Mouse (Mus musculus) liver, adult 2 months (tissue): ENCODE results near the gene Abcb10. TPM values are rescaled to one million over a fixed set of nuclear protein-coding genes. Genes with fewer than 3 reads are reported as not detected.

Experiments
- DNase-seq: peaks from one replicate; pipeline ENCODE4 v3.0.0-alpha.2; 2011; ENCODE audit warnings: low read depth, low spot score; ENCODE audit errors: extremely low read depth
- H3K27ac ChIP-seq: fragments of 200-500 bp; replicated peaks from 2 replicates; pipeline ENCODE4 v1.5.1; 2012; ENCODE audit warnings: low read depth, mild to moderate bottlenecking, control low read depth, inconsistent platforms, low read length; ENCODE audit not compliant: insufficient read depth
- H3K27me3 ChIP-seq: fragments of 200-500 bp; 2 replicates; pipeline ENCODE4 v1.6.1; 2012; ENCODE audit warnings: mild to moderate bottlenecking, moderate library complexity, low read length, inconsistent platforms; ENCODE audit not compliant: control insufficient read depth, insufficient read depth
- H3K36me3 ChIP-seq: fragments of 200-500 bp; 2 replicates; pipeline ENCODE4 v1.6.1; 2012; ENCODE audit warnings: low read length, inconsistent platforms; ENCODE audit not compliant: control insufficient read depth, insufficient read depth
- H3K4me1 ChIP-seq: fragments of 200-500 bp; 2 replicates; pipeline ENCODE4 v1.6.1; 2011; ENCODE audit warnings: low read length; ENCODE audit not compliant: control insufficient read depth, insufficient read depth
- H3K4me3 ChIP-seq: fragments of 200-500 bp; 2 replicates; pipeline ENCODE4 v1.5.1; 2011; ENCODE audit warnings: low read depth, mild to moderate bottlenecking, control low read depth, low read length, moderate library complexity; ENCODE audit not compliant: insufficient read depth
- H3K79me2 ChIP-seq: fragments of 200-500 bp; 2 replicates; pipeline ENCODE4 v1.6.1; 2012; ENCODE audit warnings: inconsistent platforms, mild to moderate bottlenecking, low read length, moderate library complexity; ENCODE audit not compliant: control insufficient read depth, insufficient read depth
- H3K9ac ChIP-seq: fragments of 200-500 bp; 2 replicates; pipeline ENCODE4 v1.6.1; 2012; ENCODE audit warnings: low read depth, mild to moderate bottlenecking, control low read depth, inconsistent platforms, low read length
- CTCF ChIP-seq: fragments of 200-500 bp; IDR thresholded peaks from 2 replicates; pipeline ENCODE4 v1.5.1; 2011; ENCODE audit warnings: low read depth, low read length, control low read depth
- POLR2A ChIP-seq: fragments of 200-500 bp; IDR thresholded peaks from 2 replicates; pipeline ENCODE4 v1.6.1; 2011; ENCODE audit warnings: low read length, control low read depth; ENCODE audit not compliant: insufficient read depth; ENCODE audit errors: extremely low read depth
- WGBS: fragments of 180-500 bp; shearing (Covaris S2); methylation state at CpG from one replicate; pipeline ENCODE4 v1.1.7; 2018; 5-methylcytosine and 5-hydroxymethylcytosine counted together
- polyA plus RNA-seq: library from polyadenylated mRNA; depleted of rRNA; stranded (reverse); fragments of >200 nt; gene quantifications from 2 replicates; pipeline ENCODE4 v1.2.3, GENCODE M21; 2012
- total RNA-seq: library from RNA; depleted of rRNA; stranded (reverse); fragments of >200 nt; gene quantifications from 2 replicates; pipeline ENCODE4 v1.2.3, GENCODE M21; 2014

The Abcb10 gene
- total and polyA plus RNA-seq, 2 experiments: 12.4 to 13.7 TPM

DNA sequence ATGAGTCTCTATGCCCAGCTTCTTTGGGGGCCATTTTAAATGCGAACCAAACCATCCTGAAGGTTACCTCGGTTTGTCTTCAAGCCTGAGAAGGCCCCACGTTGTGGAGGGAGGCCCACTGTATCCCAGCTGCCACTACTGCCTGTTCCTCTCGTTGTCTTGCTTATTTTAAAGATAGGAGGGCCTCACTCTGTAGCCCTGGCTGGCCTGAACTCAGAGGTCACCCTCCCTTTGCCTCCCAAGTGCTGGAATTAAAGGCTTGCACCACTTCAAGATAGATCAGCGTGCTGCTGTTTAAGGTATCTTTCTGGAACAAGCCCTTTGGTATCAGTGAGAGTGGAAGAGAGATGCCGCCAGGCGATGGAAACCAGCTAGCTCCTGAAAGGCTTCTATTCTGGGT lies 6.2 kb upstream of the Abcb10 start:
- Histone ChIP-seq H3K36me3 (no peaks in the 10 kb centered on the region), H3K9ac (no peak overlapping the region), H3K27ac (no peak overlapping the region), H3K4me3 (no peak overlapping the region), H3K27me3 (no peaks in the 10 kb centered on the region), H3K4me1 (no peaks in the 10 kb centered on the region), H3K79me2 (no peaks in the 10 kb centered on the region)
- TF ChIP-seq POLR2A (no peak), CTCF (no peak)
- no peak for DNase-seq
- WGBS: 59% methylated on average over 7 of the region's 7 CpGs

DNA sequence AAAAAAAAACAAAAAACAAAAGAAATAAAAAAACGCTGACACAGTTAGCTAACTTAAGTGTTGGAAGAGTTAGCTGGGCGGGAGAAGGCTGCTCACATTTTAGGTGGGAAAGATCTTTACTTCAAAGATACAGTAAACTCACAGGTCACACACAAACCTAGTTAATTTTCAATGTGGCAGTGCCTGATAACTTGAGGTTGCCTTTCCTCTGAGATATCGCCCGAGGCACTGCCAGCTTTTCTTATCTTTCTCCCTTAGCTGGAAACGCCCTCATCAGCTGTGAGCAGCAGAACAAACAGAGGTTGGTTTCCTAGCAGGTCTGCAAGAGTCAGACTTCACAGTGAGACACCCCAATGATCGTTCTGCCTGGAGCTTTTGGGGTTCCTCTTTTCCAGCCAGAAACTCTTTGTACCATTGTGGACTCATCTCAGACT lies 5.7 kb upstream of the Abcb10 start:
- H3K4me3 ChIP-seq: no peak overlapping the region
- no peaks in the 10 kb centered on the region for H3K79me2 ChIP-seq
- 35% methylated on average over 6 of the region's 6 CpGs for WGBS
- no peak overlapping the region for H3K9ac ChIP-seq
- no peaks in the 10 kb centered on the region for H3K4me1 ChIP-seq
- H3K27ac ChIP-seq: no peak overlapping the region
- H3K27me3 ChIP-seq: no peaks in the 10 kb centered on the region
- no peaks in the 10 kb centered on the region for H3K36me3 ChIP-seq
- TF ChIP-seq POLR2A (no peak), CTCF (no peak)
- no peak for DNase-seq

DNA sequence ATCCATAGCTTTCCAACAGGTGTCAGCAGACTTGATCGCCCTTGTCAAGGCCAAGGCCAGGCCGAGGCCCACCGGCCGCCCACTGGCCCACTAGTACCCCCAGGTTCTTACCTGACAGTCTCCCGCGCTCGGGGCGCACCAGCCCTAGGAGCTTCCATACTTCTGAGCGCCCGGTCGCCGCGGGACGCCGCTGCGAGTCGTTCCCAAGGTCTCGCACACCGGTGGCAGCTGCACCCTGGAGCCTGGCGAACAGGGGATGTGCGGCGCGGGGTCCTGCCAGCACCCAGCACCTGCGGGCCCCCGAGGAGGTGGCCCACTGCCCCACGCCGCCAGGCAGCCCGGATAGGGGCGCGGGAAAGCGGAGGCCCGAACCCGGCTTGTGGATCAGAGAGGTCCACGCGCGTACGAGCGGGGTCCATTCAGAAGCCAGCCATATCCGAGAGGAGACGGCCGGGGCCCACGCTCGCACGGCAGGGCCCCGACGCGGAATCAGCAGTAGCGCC lies 580 bp downstream of the Abcb10 start:
- DNase-seq: no peak
- H3K4me1 ChIP-seq: peaks cover 16% of the 10 kb centered on the region; the same call in 1 of the 2 replicates
- peak overlapping the region; percentile 93 for H3K9ac ChIP-seq
- H3K4me3 ChIP-seq: peak overlapping the region; percentile 90
- H3K27ac ChIP-seq: peak overlapping the region; percentile 78
- 0% methylated on average over 47 of the region's 48 CpGs for WGBS
- peaks cover 22% of the 10 kb centered on the region; the same call in 1 of the 2 replicates for H3K79me2 ChIP-seq
- no peaks in the 10 kb centered on the region for H3K27me3 ChIP-seq
- TF ChIP-seq POLR2A: no peak
- no peak for TF ChIP-seq CTCF
- no peaks in the 10 kb centered on the region for H3K36me3 ChIP-seq

DNA sequence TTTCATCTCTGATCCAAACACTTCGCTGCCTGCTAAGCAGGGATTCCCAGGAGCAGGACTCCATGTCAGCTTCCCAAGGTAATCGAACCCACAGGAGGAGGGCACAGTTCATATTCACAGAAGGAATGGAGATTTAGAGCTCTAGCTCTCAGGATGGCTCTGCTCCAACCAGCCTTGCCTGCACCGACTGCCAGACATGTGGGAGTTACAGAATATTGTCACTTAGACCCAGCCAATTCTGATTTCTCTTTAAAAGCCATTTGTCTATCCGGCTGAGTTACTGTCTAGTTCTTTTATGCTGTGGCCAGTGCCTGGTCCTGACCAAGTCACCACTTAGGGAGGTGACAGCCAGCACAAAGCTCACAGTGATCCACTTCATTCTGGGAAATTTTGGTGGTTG lies 1.2 kb downstream of the Abcb10 start:
- DNase-seq: peak; percentile 69
- 0 out of 2 replicates have a peak overlapping the region, but pooled peaks have one; percentile 21 for H3K4me3 ChIP-seq
- no peaks in the 10 kb centered on the region for H3K36me3 ChIP-seq
- peak overlapping the region; percentile 32; the same call in 1 of the 2 replicates for H3K27ac ChIP-seq
- TF ChIP-seq POLR2A (no peak), CTCF (no peak)
- peaks cover 22% of the 10 kb centered on the region; the same call in 1 of the 2 replicates for H3K79me2 ChIP-seq
- H3K4me1 ChIP-seq: peaks cover 16% of the 10 kb centered on the region; the same call in 1 of the 2 replicates
- H3K27me3 ChIP-seq: no peaks in the 10 kb centered on the region
- peak overlapping the region; percentile 4; the same call in 1 of the 2 replicates for H3K9ac ChIP-seq
- 14% methylated on average over 4 of the region's 4 CpGs for WGBS

DNA sequence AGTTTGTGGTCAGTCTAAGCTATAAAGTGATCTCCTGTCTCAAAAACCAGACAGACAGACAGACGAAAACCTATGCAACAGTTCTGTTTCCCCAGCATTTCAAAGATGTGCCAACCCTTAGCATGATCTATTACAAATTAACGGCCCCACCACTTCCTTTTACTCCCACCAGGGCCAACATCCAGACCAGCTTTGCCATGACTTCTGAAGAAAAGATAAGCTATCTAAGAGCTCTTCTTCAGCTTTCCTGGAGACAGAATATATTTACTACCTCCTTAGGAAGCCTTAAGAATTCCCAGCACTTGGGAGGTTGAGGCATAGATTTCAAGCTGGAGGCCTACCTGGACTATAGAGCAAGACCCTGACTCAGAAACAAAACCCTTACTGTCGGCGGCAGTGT lies 2.7 kb downstream of the Abcb10 start:
- Histone ChIP-seq H3K4me1 (peaks cover 22% of the 10 kb centered on the region; the same call in 1 of the 2 replicates), H3K9ac (no peak overlapping the region), H3K27me3 (no peaks in the 10 kb centered on the region), H3K36me3 (no peaks in the 10 kb centered on the region), H3K27ac (no peak overlapping the region), H3K79me2 (peaks cover 24% of the 10 kb centered on the region; the same call in 1 of the 2 replicates), H3K4me3 (no peak overlapping the region)
- no peak for DNase-seq
- no peak for TF ChIP-seq CTCF
- no peak for TF ChIP-seq POLR2A
- 87% methylated on average over 4 of the region's 4 CpGs for WGBS

DNA sequence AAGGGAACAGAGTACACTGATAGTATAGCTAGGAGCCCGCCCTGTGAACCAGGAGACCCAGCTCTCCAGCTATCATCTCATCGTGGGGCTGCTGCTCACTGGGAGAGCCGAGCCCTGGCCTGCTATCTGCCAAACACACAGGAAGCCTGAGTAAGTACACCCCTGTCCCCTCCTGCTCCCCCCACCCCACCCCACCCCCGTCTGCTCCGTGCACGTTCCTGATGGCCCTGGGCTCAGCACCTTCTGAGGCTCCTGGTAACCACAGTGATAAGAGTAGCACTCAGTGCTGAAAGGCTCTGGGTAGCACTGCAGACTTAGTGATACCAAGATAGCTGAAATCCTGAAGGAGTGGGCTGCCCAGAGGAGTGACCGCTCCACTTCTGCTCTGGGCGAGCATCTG lies 4.0 kb downstream of the Abcb10 start:
- Histone ChIP-seq H3K4me3 (no peak overlapping the region), H3K27me3 (no peaks in the 10 kb centered on the region), H3K36me3 (no peaks in the 10 kb centered on the region), H3K4me1 (peaks cover 22% of the 10 kb centered on the region; the same call in 1 of the 2 replicates), H3K27ac (peak overlapping the region; percentile 11; the same call in 1 of the 2 replicates), H3K79me2 (peaks cover 29% of the 10 kb centered on the region; the same call in 1 of the 2 replicates), H3K9ac (no peak overlapping the region)
- TF ChIP-seq CTCF (no peak), POLR2A (no peak)
- WGBS: 67% methylated on average over 8 of the region's 8 CpGs
- no peak for DNase-seq
